Mouse (Mus musculus) CH12.LX (cell line): ENCODE measurements around the gene Hectd1. TPM values are rescaled to one million over a fixed set of nuclear protein-coding genes. Genes with fewer than 3 reads are reported as not detected.

Source experiments
- DNase-seq: peaks from one replicate; pipeline ENCODE4 v3.0.0-alpha.2; 2013; ENCODE audit errors: extremely low read depth
- H3K27ac ChIP-seq: 2 replicates; pipeline ENCODE4 v1.5.1; 2012; ENCODE audit warnings: low read depth, mild to moderate bottlenecking, control low read depth, moderate library complexity; ENCODE audit not compliant: insufficient read depth
- H3K27me3 ChIP-seq: replicated peaks from 2 replicates; pipeline ENCODE3; 2012; ENCODE audit warnings: inconsistent platforms
- H3K36me3 ChIP-seq, 2 experiments: replicated peaks in 1 of 2; 2 replicates each; pipeline versions ENCODE3 to v1.6.1; 2012; ENCODE audit warnings: inconsistent platforms in 1 of 2, low read length in 1 of 2, mild to moderate bottlenecking in 1 of 2, mixed read lengths in 1 of 2, moderate library complexity in 1 of 2; ENCODE audit not compliant: control insufficient read depth in 1 of 2, insufficient read depth in 1 of 2
- H3K4me1 ChIP-seq, 2 experiments: 2 replicates each; pipeline ENCODE4 v1.6.1; 2012; ENCODE audit warnings: inconsistent platforms in 1 of 2, moderate library complexity in 1 of 2; ENCODE audit not compliant: insufficient read depth in 2 of 2, control insufficient read depth in 1 of 2
- H3K4me2 ChIP-seq: 2 replicates; pipeline ENCODE4 v1.6.1; 2012; ENCODE audit warnings: low read depth, mild to moderate bottlenecking, control low read depth; ENCODE audit not compliant: poor library complexity, insufficient read depth, severe bottlenecking
- H3K4me3 ChIP-seq, 3 experiments: fragments of 150-350 bp in 1 of 3; sonication (generic) in 1 of 3; replicated peaks in 1 of 3; 2 replicates each; pipeline versions ENCODE3 to v1.5.1; 2011 to 2012; ENCODE audit warnings: low read depth in 2 of 3, low read length in 2 of 3, mild to moderate bottlenecking in 2 of 3, moderate library complexity in 2 of 3, control low read depth in 1 of 3, improper control_type of control experiment in 1 of 3, inconsistent platforms in 1 of 3, mixed read lengths in 1 of 3; ENCODE audit not compliant: poor library complexity in 1 of 3
- H3K79me2 ChIP-seq: replicated peaks from 2 replicates; pipeline ENCODE4 v1.6.1; 2012; ENCODE audit warnings: mild to moderate bottlenecking, moderate library complexity; ENCODE audit not compliant: control insufficient read depth, poor library complexity, insufficient read depth, severe bottlenecking; ENCODE audit errors: extremely low read depth
- H3K9ac ChIP-seq: 2 replicates; pipeline ENCODE4 v1.6.1; 2012; ENCODE audit warnings: low read depth, mild to moderate bottlenecking, control low read depth, moderate library complexity; ENCODE audit not compliant: insufficient read depth
- H3K9me3 ChIP-seq: replicated peaks from 2 replicates; pipeline ENCODE3; 2012; ENCODE audit warnings: low read length, inconsistent platforms, mixed read lengths
- BHLHE40 ChIP-seq: IDR thresholded peaks from 2 replicates; pipeline ENCODE4 v1.6.1; 2011; ENCODE audit warnings: mild to moderate bottlenecking, low read depth, low read length, improper control_type of control experiment
- CTCF ChIP-seq, 2 experiments: IDR thresholded peaks in 1 of 2; conservative IDR thresholded peaks in 1 of 2; 2 replicates each; pipeline ENCODE4 v1.5.1; 2011 to 2012; ENCODE audit warnings: low read depth in 2 of 2, low read length in 2 of 2, improper control_type of control experiment in 1 of 2, inconsistent platforms in 1 of 2, mild to moderate bottlenecking in 1 of 2, moderate library complexity in 1 of 2
- E2F4 ChIP-seq: IDR thresholded peaks from 2 replicates; pipeline ENCODE4 v1.6.1; 2011; ENCODE audit warnings: low read depth, low read length, improper control_type of control experiment; ENCODE audit not compliant: insufficient replicate concordance
- ETS1 ChIP-seq: conservative IDR thresholded peaks from 2 replicates; pipeline ENCODE4 v1.6.1; 2012; ENCODE audit warnings: low read depth, mild to moderate bottlenecking, inconsistent platforms, low read length, improper control_type of control experiment, moderate library complexity
- MAFK ChIP-seq: IDR thresholded peaks from 2 replicates; pipeline ENCODE4 v1.6.1; 2011; ENCODE audit warnings: low read length, improper control_type of control experiment; ENCODE audit not compliant: insufficient replicate concordance
- MXI1 ChIP-seq: IDR thresholded peaks from 2 replicates; pipeline ENCODE4 v1.6.1; 2011; ENCODE audit warnings: mild to moderate bottlenecking, low read depth, low read length, improper control_type of control experiment
- MYC ChIP-seq: IDR thresholded peaks from 2 replicates; pipeline ENCODE4 v1.6.1; 2011; ENCODE audit warnings: low read depth, mild to moderate bottlenecking, improper control_type of control experiment, low read length
- RCOR1 ChIP-seq: conservative IDR thresholded peaks from 2 replicates; pipeline ENCODE4 v1.6.1; 2012; ENCODE audit warnings: low read depth, mild to moderate bottlenecking, inconsistent platforms, low read length, improper control_type of control experiment
- TBP ChIP-seq: conservative IDR thresholded peaks from 2 replicates; pipeline ENCODE4 v1.6.1; 2011; ENCODE audit warnings: low read depth, low read length, improper control_type of control experiment
- TCF12 ChIP-seq: IDR thresholded peaks from 2 replicates; pipeline ENCODE4 v1.6.1; 2014; ENCODE audit warnings: low read depth, mild to moderate bottlenecking, inconsistent platforms, low read length, improper control_type of control experiment
- USF2 ChIP-seq: conservative IDR thresholded peaks from 2 replicates; pipeline ENCODE4 v1.6.1; 2011; ENCODE audit warnings: low read depth, low read length, improper control_type of control experiment
- ZNF384 ChIP-seq: IDR thresholded peaks from 2 replicates; pipeline ENCODE4 v1.6.1; 2012; ENCODE audit warnings: low read depth, low read length, improper control_type of control experiment, inconsistent platforms
- dilution Hi-C: fragments of 300-500 bp; cut with MboI; formaldehyde crosslinking; loops from 2 replicates; pipeline ENCODE4 v1.14.3; 2020; ENCODE audit warnings: low sequenced_read_pairs; ENCODE audit not compliant: extremely low pct_unique_long_range_greater_than_20kb, extremely low pct_ligation_motif_present
- in situ Hi-C: fragments of 300-500 bp; cut with MboI; formaldehyde crosslinking; loops from 3 replicates; pipeline ENCODE4 v1.14.3; 2019; ENCODE audit warnings: low sequenced_read_pairs, low pct_ligation_motif_present, low pct_unique_long_range_greater_than_20kb, mixed read lengths
- polyA plus RNA-seq: library from polyadenylated mRNA; unstranded; fragments of >175 nt; gene quantifications from 2 replicates; pipeline ENCODE4 v1.2.1, GENCODE M21; 2012; ENCODE audit warnings: low read depth; ENCODE audit not compliant: insufficient read length
- total RNA-seq, 2 experiments: library from RNA; depleted of rRNA; stranded (reverse); fragments of 300-350 nt in 1 of 2; fragments of >200 nt in 1 of 2; gene quantifications; 2 replicates each; pipeline ENCODE4 v1.2.3; 2012 to 2014

The Hectd1 gene
- total and polyA plus RNA-seq, 3 experiments: 36.2 to 42.3 (median 41.4) TPM

DNA sequence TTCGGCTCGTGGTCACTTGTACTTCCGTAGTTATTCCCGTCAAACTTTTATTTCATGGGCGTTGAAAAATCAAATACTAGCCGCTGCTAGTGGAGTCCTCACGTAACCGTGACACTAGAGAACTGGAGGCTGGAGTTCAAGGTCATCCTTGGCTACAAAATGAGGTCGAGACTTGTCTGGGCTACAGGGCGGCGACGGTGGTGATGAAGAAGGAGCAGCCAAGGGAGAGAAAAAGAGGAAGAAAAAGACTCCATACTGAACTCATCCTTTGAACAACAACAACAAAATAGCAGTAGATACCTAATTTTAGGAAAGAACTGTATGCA lies 704 bp upstream of the Hectd1 start:
- in situ Hi-C loops (no loop called here), dilution Hi-C loops (no loop called here)
- H3K9ac ChIP-seq: peak overlapping the region; percentile 89
- H3K27ac ChIP-seq: peak overlapping the region; percentile 77
- H3K9me3 ChIP-seq: no peaks in the 10 kb centered on the region
- H3K36me3 ChIP-seq: peaks cover 5 to 22% of the 10 kb centered on the region in 2 experiments
- H3K79me2 ChIP-seq: peaks cover 37% of the 10 kb centered on the region
- peak; percentile 49 for DNase-seq
- no peaks in the 10 kb centered on the region for H3K27me3 ChIP-seq
- H3K4me2 ChIP-seq: peak overlapping the region; percentile 91
- TF ChIP-seq CTCF (conservative IDR thresholded peaks at IDR 0.05 in 1 of 2, IDR thresholded peaks at IDR 0.05 in 1 of 2; ENCODE audit: low read depth in 2 of 2, low read length in 2 of 2) (no peak), TBP (0 out of 2 replicates have a peak, but pooled peaks have one; percentile 55), E2F4 (no peak), RCOR1 (no peak), BHLHE40 (no peak), MAFK (no peak), MYC (0 out of 2 replicates have a peak, but pooled peaks have one; percentile 8), MXI1 (no peak)
- peaks cover 11 to 32% of the 10 kb centered on the region in 2 experiments for H3K4me1 ChIP-seq
- peak overlapping the region; percentile 73 to 88 (median 73) for H3K4me3 ChIP-seq

DNA sequence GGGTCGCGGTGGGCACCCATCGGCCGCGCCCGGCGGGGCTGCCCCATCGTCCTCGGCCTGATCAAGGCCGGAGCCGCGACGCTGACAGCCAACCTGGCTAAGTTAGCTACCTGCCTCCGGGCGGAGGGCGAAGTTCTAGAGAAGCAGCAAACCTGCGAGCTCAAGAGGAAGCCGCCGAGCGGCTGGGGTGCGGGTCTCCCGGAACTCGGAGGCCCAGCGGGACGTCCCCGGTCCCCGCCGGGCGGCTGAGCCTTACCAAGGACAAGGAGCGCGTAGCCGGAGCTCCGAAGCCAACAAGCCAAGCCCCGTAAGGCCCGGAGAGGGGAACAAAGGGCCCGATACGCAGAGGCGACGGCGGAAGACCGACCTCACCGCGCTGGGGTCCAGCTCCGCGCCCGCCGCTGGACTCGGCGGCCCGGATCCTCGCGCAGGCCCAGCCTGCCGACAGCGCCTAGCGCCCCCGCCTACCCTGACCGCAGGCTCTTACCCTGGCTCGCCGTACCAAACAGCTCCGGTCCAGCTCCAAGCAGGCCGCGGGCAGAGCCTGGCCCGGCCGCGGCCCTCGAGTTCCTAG lies 533 bp downstream of the Hectd1 start:
- dilution Hi-C loops: no loop called here
- peaks cover 8 to 33% of the 10 kb centered on the region in 2 experiments for H3K36me3 ChIP-seq
- in situ Hi-C loops: no loop called here
- no peak for TF ChIP-seq ETS1
- no peak for TF ChIP-seq USF2
- TF ChIP-seq ZNF384: no peak
- no peak for TF ChIP-seq TCF12
- no peak for TF ChIP-seq CTCF (conservative IDR thresholded peaks at IDR 0.05 in 1 of 2, IDR thresholded peaks at IDR 0.05 in 1 of 2; ENCODE audit: low read depth in 2 of 2, low read length in 2 of 2)
- TF ChIP-seq, all 38 proteins: peak for 0
- Histone ChIP-seq H3K9ac (peak overlapping the region; percentile 89), H3K27me3 (no peaks in the 10 kb centered on the region), H3K4me3 (peak overlapping the region; percentile 73 to 88 (median 77)), H3K4me1 (peaks cover 11 to 32% of the 10 kb centered on the region in 2 experiments), H3K27ac (peak overlapping the region; percentile 77), H3K79me2 (peaks cover 49% of the 10 kb centered on the region), H3K9me3 (no peaks in the 10 kb centered on the region), H3K4me2 (no peak overlapping the region)
- DNase-seq: peak; percentile 42
